Mouse (Mus musculus) right cerebral cortex, postnatal 14 days (tissue): ENCODE measurements at regions not wholly inside any gene's neighbourhood (a gene's known extent, or its start where the extent isn't known, plus 50 kb on each side); places are given as distances from the start of the nearest gene placed in this dataset.

Experiments used
- DNase-seq: peaks from one replicate; pipeline ENCODE4 v3.0.0; 2022

GRCm38 (mm10) chr13:34462206-34462807 lies 117.3 kb upstream of the Slc22a23 start:
- no peak for DNase-seq

- no peak for DNase-seq
These were observed 116.0 kb upstream of the Slc22a23 start for GRCm38 (mm10) chr13:34460969-34461368.

- no peak for DNase-seq
These were observed 111.1 kb upstream of the Slc22a23 start for GRCm38 (mm10) chr13:34456051-34456450.

GRCm38 (mm10) chr13:34446806-34447205 lies 101.8 kb upstream of the Slc22a23 start:
- no peak for DNase-seq

- no peak for DNase-seq
These were observed 101.3 kb upstream of the Slc22a23 start for GRCm38 (mm10) chr13:34446327-34446726.

GRCm38 (mm10) chr13:34441347-34441746 lies 96.4 kb upstream of the Slc22a23 start:
- no peak for DNase-seq

- DNase-seq = no peak
These were observed 82.5 kb upstream of the Slc22a23 start for GRCm38 (mm10) chr13:34427527-34427926.

- no peak for DNase-seq
These were observed 79.9 kb upstream of the Slc22a23 start for GRCm38 (mm10) chr13:34424921-34425320.

GRCm38 (mm10) chr13:34421644-34422043 lies 76.7 kb upstream of the Slc22a23 start:
- no peak for DNase-seq

GRCm38 (mm10) chr13:34420341-34421156 lies 75.6 kb upstream of the Slc22a23 start:
- no peak for DNase-seq

GRCm38 (mm10) chr13:34419061-34419460 lies 74.1 kb upstream of the Slc22a23 start:
- DNase-seq = no peak

- no peak for DNase-seq
These were observed 71.6 kb upstream of the Slc22a23 start for GRCm38 (mm10) chr13:34416603-34417002.

GRCm38 (mm10) chr13:34414533-34414932 lies 69.6 kb upstream of the Slc22a23 start:
- DNase-seq = no peak

- DNase-seq = no peak
These were observed 63.7 kb upstream of the Slc22a23 start for GRCm38 (mm10) chr13:34408669-34409055.

GRCm38 (mm10) chr13:34408007-34408668 lies 63.2 kb upstream of the Slc22a23 start:
- DNase-seq = peak; percentile 26

GRCm38 (mm10) chr13:34406291-34406690 lies 61.3 kb upstream of the Slc22a23 start:
- no peak for DNase-seq

GRCm38 (mm10) chr13:34402631-34403030 lies 57.6 kb upstream of the Slc22a23 start:
- no peak for DNase-seq

- no peak for DNase-seq
These were observed 56.0 kb upstream of the Slc22a23 start for GRCm38 (mm10) chr13:34401031-34401430.

GRCm38 (mm10) chr13:34398847-34399246 lies 53.9 kb upstream of the Slc22a23 start:
- DNase-seq = no peak

GRCm38 (mm10) chr13:34398061-34398787 lies 53.2 kb upstream of the Slc22a23 start:
- no peak for DNase-seq

GRCm38 (mm10) chr13:34395504-34395903 lies 50.5 kb upstream of the Slc22a23 start:
- no peak for DNase-seq

- DNase-seq = no peak
These were observed 50.0 kb upstream of the Slc22a23 start for GRCm38 (mm10) chr13:34395010-34395409.
